ENCODE assay signal across 11 mouse cellular contexts in genomic region chr2:103762492-103762891, GRCm38 (mm10). TPM values are rescaled to one million over a fixed set of nuclear protein-coding genes. Genes with fewer than 3 reads are reported as not detected.
DNase-seq lines count a peak whose midpoint lies in the region; ATAC-seq lines count a peak whose summit lies in the region.
"Had no signal": no experiment of that assay in that cellular context is flagged by ENCODE, and none has a peak within 500 bp of the region (broad histone marks: within the 10 kb centered on the region; RNA-seq: fewer than 3 reads in every experiment).

No protein-coding gene starts in this region.

- H3K4me2 ChIP-seq in forebrain, embryonic 13.5 days: no peak overlapping the region
- H3K4me2 ChIP-seq in limb, embryonic 11.5 days (ENCODE audit: low read depth, severe bottlenecking): no peak overlapping the region
- H3K4me2 ChIP-seq in embryonic facial prominence, embryonic 14.5 days (ENCODE audit: low read depth, low read length): peak overlapping the region; percentile 88; the same call in 1 of the 2 replicates
- 0 out of 2 replicates have a peak overlapping the region, but pooled peaks have one; percentile 92 for H3K4me2 ChIP-seq in midbrain, embryonic 15.5 days

- H3K9ac ChIP-seq in forebrain, embryonic 13.5 days: no peak overlapping the region
- H3K9ac ChIP-seq in limb, embryonic 11.5 days (ENCODE audit: low read length): no peak overlapping the region
- no peak overlapping the region for H3K9ac ChIP-seq in embryonic facial prominence, embryonic 14.5 days (ENCODE audit: low read depth, low read length)
- H3K9ac ChIP-seq in midbrain, embryonic 15.5 days: no peak overlapping the region

- peaks cover 32% of the 10 kb centered on the region for H3K36me3 ChIP-seq in forebrain, embryonic 10.5 days (replicated peaks)
- H3K36me3 ChIP-seq in forebrain, embryonic 13.5 days (ENCODE audit: poor library complexity, severe bottlenecking): peaks cover 27% of the 10 kb centered on the region
- H3K36me3 ChIP-seq in limb, embryonic 11.5 days (ENCODE audit: control insufficient read depth, insufficient read depth, low read length): peaks cover 2% of the 10 kb centered on the region
- peaks cover 36% of the 10 kb centered on the region for H3K36me3 ChIP-seq in limb, embryonic 10.5 days
- peaks cover 30% of the 10 kb centered on the region for H3K36me3 ChIP-seq in embryonic facial prominence, embryonic 14.5 days (ENCODE audit: control insufficient read depth, insufficient read depth, low read length)
- peaks cover 15% of the 10 kb centered on the region for H3K36me3 ChIP-seq in midbrain, embryonic 15.5 days (replicated peaks)

- no peak overlapping the region for H3K27ac ChIP-seq in forebrain, embryonic 10.5 days
- no peak overlapping the region for H3K27ac ChIP-seq in forebrain, embryonic 13.5 days
- H3K27ac ChIP-seq in limb, embryonic 11.5 days (replicated peaks; ENCODE audit: low read depth, low read length): no peak overlapping the region
- no peak overlapping the region for H3K27ac ChIP-seq in limb, embryonic 10.5 days
- no peak overlapping the region for H3K27ac ChIP-seq in embryonic facial prominence, embryonic 14.5 days (replicated peaks; ENCODE audit: low read depth, low read length)
- H3K27ac ChIP-seq in midbrain, embryonic 15.5 days: no peak overlapping the region

- no peaks in the 10 kb centered on the region for H3K9me3 ChIP-seq in forebrain, embryonic 10.5 days
- H3K9me3 ChIP-seq in forebrain, embryonic 13.5 days (replicated peaks): no peaks in the 10 kb centered on the region
- no peaks in the 10 kb centered on the region for H3K9me3 ChIP-seq in limb, embryonic 11.5 days (ENCODE audit: control insufficient read depth, low read length)
- no peaks in the 10 kb centered on the region for H3K9me3 ChIP-seq in limb, embryonic 10.5 days (replicated peaks)
- H3K9me3 ChIP-seq in embryonic facial prominence, embryonic 14.5 days (ENCODE audit: control insufficient read depth, low read length): no peaks in the 10 kb centered on the region
- no peaks in the 10 kb centered on the region for H3K9me3 ChIP-seq in midbrain, embryonic 15.5 days

- WGBS in forebrain, embryonic 10.5 days: 52% methylated on average over 1 of the region's 1 CpGs
- WGBS in forebrain, embryonic 13.5 days: 57% methylated on average over 1 of the region's 1 CpGs
- WGBS in limb, embryonic 11.5 days: 41% methylated on average over 1 of the region's 1 CpGs
- WGBS in limb, embryonic 10.5 days: 60% methylated on average over 1 of the region's 1 CpGs
- 56% methylated on average over 1 of the region's 1 CpGs for WGBS in embryonic facial prominence, embryonic 14.5 days
- 55% methylated on average over 1 of the region's 1 CpGs for WGBS in midbrain, embryonic 15.5 days

- no peak for DNase-seq in forebrain, embryonic 10.5 days (ENCODE audit: extremely low spot score, low spot score)
- peak; percentile 20 for DNase-seq in limb, embryonic 11.5 days (ENCODE audit: low spot score)
- DNase-seq in limb, embryonic 10.5 days (ENCODE audit: low spot score): no peak
- DNase-seq in embryonic facial prominence, embryonic 14.5 days (ENCODE audit: low spot score): no peak
- no peak for DNase-seq in MN1 (ENCODE audit: low spot score)
- no peak for DNase-seq in c-Kit-positive CD71-positive TER-119-positive erythroid progenitor cells, embryonic 14.5 days (ENCODE audit: low spot score)
- DNase-seq: cerebellum, adult 2 months; retina, postnatal 1 day; thymus, postnatal 25 days had no signal

- H3K27me3 ChIP-seq in forebrain, embryonic 10.5 days (ENCODE audit: poor library complexity, severe bottlenecking): no peaks in the 10 kb centered on the region
- H3K27me3 ChIP-seq in forebrain, embryonic 13.5 days: no peaks in the 10 kb centered on the region
- H3K27me3 ChIP-seq in limb, embryonic 11.5 days (ENCODE audit: control insufficient read depth, insufficient read depth, low read length): no peaks in the 10 kb centered on the region
- H3K27me3 ChIP-seq in limb, embryonic 10.5 days (ENCODE audit: low read depth, poor library complexity, severe bottlenecking): no peaks in the 10 kb centered on the region
- H3K27me3 ChIP-seq in embryonic facial prominence, embryonic 14.5 days (replicated peaks; ENCODE audit: control insufficient read depth, insufficient read depth, low read length): no peaks in the 10 kb centered on the region
- H3K27me3 ChIP-seq in midbrain, embryonic 15.5 days (replicated peaks): no peaks in the 10 kb centered on the region

- H3K4me3 ChIP-seq in forebrain, embryonic 10.5 days: 0 out of 2 replicates have a peak overlapping the region, but pooled peaks have one; percentile 82
- H3K4me3 ChIP-seq in forebrain, embryonic 13.5 days: no peak overlapping the region
- no peak overlapping the region for H3K4me3 ChIP-seq in limb, embryonic 11.5 days (ENCODE audit: low read depth, low read length)
- H3K4me3 ChIP-seq in limb, embryonic 10.5 days: no peak overlapping the region
- no peak overlapping the region for H3K4me3 ChIP-seq in embryonic facial prominence, embryonic 14.5 days (ENCODE audit: low read depth, low read length)
- no peak overlapping the region for H3K4me3 ChIP-seq in midbrain, embryonic 15.5 days

- H3K4me1 ChIP-seq in forebrain, embryonic 10.5 days: peaks cover 24% of the 10 kb centered on the region
- H3K4me1 ChIP-seq in forebrain, embryonic 13.5 days: peaks cover 24% of the 10 kb centered on the region
- H3K4me1 ChIP-seq in limb, embryonic 11.5 days (ENCODE audit: control insufficient read depth, insufficient read depth, low read length): no peaks in the 10 kb centered on the region
- H3K4me1 ChIP-seq in limb, embryonic 10.5 days: peaks cover 15% of the 10 kb centered on the region
- H3K4me1 ChIP-seq in embryonic facial prominence, embryonic 14.5 days (ENCODE audit: control insufficient read depth, insufficient read depth, low read length): no peaks in the 10 kb centered on the region
- H3K4me1 ChIP-seq in midbrain, embryonic 15.5 days: peaks cover 22% of the 10 kb centered on the region

- no peak for ATAC-seq in forebrain, embryonic 13.5 days
- no peak for ATAC-seq in limb, embryonic 11.5 days (ENCODE audit: insufficient number of reproducible peaks, low FRiP score, low TSS enrichment, low read depth)
- no peak for ATAC-seq in embryonic facial prominence, embryonic 14.5 days (ENCODE audit: low read depth)
- ATAC-seq in midbrain, embryonic 15.5 days (replicated peaks): no peak

RNA-seq across cellular contexts. Expression of gene Nat10, which starts 1.4 kb away (rescaled TPM):
- polyA plus RNA-seq in forebrain, embryonic 10.5 days (2016; fragmentation: Nextera tagmentation; extraction: Ambion mirVana): 37.2 and 37.5 TPM in 2 replicates
- polyA plus RNA-seq in forebrain, embryonic 13.5 days (2015; fragmentation: Nextera tagmentation; extraction: Ambion mirVana): 23.8 and 25.8 TPM in 2 replicates
- polyA plus RNA-seq in limb, embryonic 11.5 days (2014; fragmentation: Nextera tagmentation; extraction: Ambion mirVana): 29.4 and 31.1 TPM in 2 replicates
- 34.7 and 43.3 TPM in 2 replicates for polyA plus RNA-seq in limb, embryonic 10.5 days (2016; fragmentation: Nextera tagmentation; extraction: Ambion mirVana)
- polyA plus RNA-seq in embryonic facial prominence, embryonic 14.5 days (2014; fragmentation: Nextera tagmentation; extraction: Ambion mirVana): 21.9 and 22.5 TPM in 2 replicates
- 20.1 and 20.4 TPM in 2 replicates for polyA plus RNA-seq in midbrain, embryonic 15.5 days (2015; fragmentation: Nextera tagmentation; extraction: Ambion mirVana)

RNA-seq across cellular contexts. Expression of gene Caprin1, which starts 35.0 kb away (rescaled TPM):
- polyA plus RNA-seq in forebrain, embryonic 10.5 days (2016; fragmentation: Nextera tagmentation; extraction: Ambion mirVana): 508 and 532 TPM in 2 replicates
- polyA plus RNA-seq in forebrain, embryonic 13.5 days (2015; fragmentation: Nextera tagmentation; extraction: Ambion mirVana): 439 and 458 TPM in 2 replicates
- polyA plus RNA-seq in limb, embryonic 11.5 days (2014; fragmentation: Nextera tagmentation; extraction: Ambion mirVana): 602 and 629 TPM in 2 replicates
- 513 and 547 TPM in 2 replicates for polyA plus RNA-seq in limb, embryonic 10.5 days (2016; fragmentation: Nextera tagmentation; extraction: Ambion mirVana)
- 300 and 335 TPM in 2 replicates for polyA plus RNA-seq in embryonic facial prominence, embryonic 14.5 days (2014; fragmentation: Nextera tagmentation; extraction: Ambion mirVana)
- polyA plus RNA-seq in midbrain, embryonic 15.5 days (2015; fragmentation: Nextera tagmentation; extraction: Ambion mirVana): 364 and 368 TPM in 2 replicates

Comparison
In these comparisons a context has a peak if more than half of its experiments do, and no peak if none do; other contexts are left out.
1. H3K4me2 ChIP-seq: peak in embryonic facial prominence, embryonic 14.5 days (single experiment) and midbrain, embryonic 15.5 days (single experiment); none in forebrain, embryonic 13.5 days (single experiment) and limb, embryonic 11.5 days (single experiment).